Mouse (Mus musculus) lung, postnatal 0 days (tissue): ENCODE results near the gene Defb47. TPM values are rescaled to one million over a fixed set of nuclear protein-coding genes. Genes with fewer than 3 reads are reported as not detected.

Source experiments
- ATAC-seq: fragments of 200-750 bp; cut with Nextera tagmentation; 2 replicates; pipeline ENCODE4 v1.8.0; 2017; ENCODE audit warnings: moderate library complexity
- DNase-seq: peaks from one replicate; pipeline ENCODE4 v3.0.0-alpha.2; 2016; ENCODE audit warnings: low spot score
- H3K27ac ChIP-seq: fragments of 300-500 bp; sonication (generic); 2 replicates; pipeline ENCODE4 v1.5.1; 2014; ENCODE audit warnings: antibody characterized with exemption, mild to moderate bottlenecking, low read length, mixed read lengths
- H3K27me3 ChIP-seq: fragments of 300-500 bp; sonication (generic); replicated peaks from 2 replicates; pipeline ENCODE4 v1.6.1; 2014; ENCODE audit warnings: low read length, mixed read lengths; ENCODE audit not compliant: insufficient read depth
- H3K36me3 ChIP-seq: fragments of 300-500 bp; sonication (generic); 2 replicates; pipeline ENCODE4 v1.6.1; 2014; ENCODE audit warnings: low read length, mixed read lengths; ENCODE audit not compliant: insufficient read depth
- H3K4me1 ChIP-seq: fragments of 300-500 bp; sonication (generic); 2 replicates; pipeline ENCODE4 v1.6.1; 2014; ENCODE audit warnings: antibody characterized with exemption, low read depth, low read length, mixed read lengths; ENCODE audit not compliant: insufficient read depth
- H3K4me2 ChIP-seq: fragments of 300-500 bp; sonication (generic); replicated peaks from 2 replicates; pipeline ENCODE4 v1.6.1; 2014; ENCODE audit warnings: low read depth, mild to moderate bottlenecking, low read length, moderate library complexity, mixed read lengths
- H3K4me3 ChIP-seq: fragments of 300-500 bp; sonication (generic); 2 replicates; pipeline ENCODE4 v1.5.1; 2014; ENCODE audit warnings: low read depth, low read length
- H3K9ac ChIP-seq: fragments of 300-500 bp; sonication (generic); replicated peaks from 2 replicates; pipeline ENCODE4 v1.6.1; 2014; ENCODE audit warnings: low read depth, mild to moderate bottlenecking
- H3K9me3 ChIP-seq: fragments of 300-500 bp; sonication (generic); 2 replicates; pipeline ENCODE4 v1.6.1; 2016; ENCODE audit warnings: low read length, mixed read lengths
- CTCF ChIP-seq: IDR thresholded peaks from 2 replicates; pipeline ENCODE4 v1.5.1; 2016; ENCODE audit warnings: antibody characterized with exemption, mild to moderate bottlenecking
- EP300 ChIP-seq: IDR thresholded peaks from 2 replicates; pipeline ENCODE4 v1.6.1; 2016; ENCODE audit warnings: antibody characterized with exemption, mild to moderate bottlenecking, control low read depth
- WGBS: fragments of 180-500 bp; shearing (Covaris S2); extraction: QIAGEN DNeasy Blood & Tissue Kit; methylation state at CpG from one replicate; pipeline ENCODE4 v1.1.7; 2014; 5-methylcytosine and 5-hydroxymethylcytosine counted together
- polyA plus RNA-seq: library from polyadenylated mRNA; unstranded; fragments of >200 nt; fragmentation: Nextera tagmentation; extraction: Ambion mirVana; gene quantifications from 2 replicates; pipeline ENCODE4 v1.2.1, GENCODE M21; 2015

Defb47 gene
- polyA plus RNA-seq, 1 experiment from 2014 or later: not detected

GRCm38 (mm10) chr14:62979815-62980214, 18.1 kb upstream of the Defb47 start:
- Histone ChIP-seq H3K4me2 (no peak overlapping the region), H3K27ac (no peak overlapping the region), H3K9ac (no peak overlapping the region), H3K36me3 (no peaks in the 10 kb centered on the region), H3K27me3 (no peaks in the 10 kb centered on the region), H3K4me3 (no peak overlapping the region), H3K9me3 (no peaks in the 10 kb centered on the region), H3K4me1 (no peaks in the 10 kb centered on the region)
- ATAC-seq: no peak
- DNase-seq: no peak
- WGBS: 46% methylated on average over 1 of the region's 1 CpGs
- TF ChIP-seq EP300 (no peak), CTCF (no peak)

GRCm38 (mm10) chr14:62984410-62984809, 13.5 kb upstream of the Defb47 start, which contains the start of gene Defb48:
Gene Defb48 (minus strand): TSS chr14:62984510.
- Histone ChIP-seq H3K4me1 (no peaks in the 10 kb centered on the region), H3K36me3 (no peaks in the 10 kb centered on the region), H3K4me3 (no peak within 1 kb of the TSS), H3K27me3 (no peaks in the 10 kb centered on the region), H3K9ac (no peak within 1 kb of the TSS), H3K9me3 (no peaks in the 10 kb centered on the region), H3K27ac (no peak within 1 kb of the TSS), H3K4me2 (no peak within 1 kb of the TSS)
- TF ChIP-seq EP300: no peak
- TF ChIP-seq CTCF: no peak
- ATAC-seq (no peak), DNase-seq (no peak)
- WGBS: 58% methylated on average over 1 of the region's 1 CpGs

- no peak overlapping the region for H3K4me2 ChIP-seq
- TF ChIP-seq CTCF (no peak), EP300 (no peak)
- no peak overlapping the region for H3K27ac ChIP-seq
- no peaks in the 10 kb centered on the region for H3K9me3 ChIP-seq
- ATAC-seq (0 out of 2 replicates have a peak, but pooled peaks have one; percentile 26), DNase-seq (peak; percentile 25)
- H3K27me3 ChIP-seq: no peaks in the 10 kb centered on the region
- no peak overlapping the region for H3K9ac ChIP-seq
- WGBS: 38% methylated on average over 3 of the region's 3 CpGs
- no peaks in the 10 kb centered on the region for H3K36me3 ChIP-seq
- no peaks in the 10 kb centered on the region for H3K4me1 ChIP-seq
- H3K4me3 ChIP-seq: no peak overlapping the region
Observed at GRCm38 (mm10) chr14:62991271-62991670, 6.6 kb upstream of the Defb47 start.

- ATAC-seq (no peak), DNase-seq (no peak)
- Histone ChIP-seq H3K9me3 (no peaks in the 10 kb centered on the region), H3K4me1 (no peaks in the 10 kb centered on the region), H3K4me2 (no peak overlapping the region), H3K9ac (no peak overlapping the region), H3K27ac (no peak overlapping the region), H3K36me3 (no peaks in the 10 kb centered on the region), H3K4me3 (no peak overlapping the region), H3K27me3 (no peaks in the 10 kb centered on the region)
- no peak for TF ChIP-seq EP300
- TF ChIP-seq CTCF: no peak
- WGBS: 69% methylated on average over 7 of the region's 7 CpGs
Observed at GRCm38 (mm10) chr14:62991849-62992510, 5.9 kb upstream of the Defb47 start.

- no peak overlapping the region for H3K4me2 ChIP-seq
- no peaks in the 10 kb centered on the region for H3K4me1 ChIP-seq
- H3K9me3 ChIP-seq: no peaks in the 10 kb centered on the region
- no peaks in the 10 kb centered on the region for H3K27me3 ChIP-seq
- no peak for ATAC-seq
- no peaks in the 10 kb centered on the region for H3K36me3 ChIP-seq
- no peak for DNase-seq
- H3K27ac ChIP-seq: no peak overlapping the region
- WGBS: 81% methylated on average over 4 of the region's 4 CpGs
- no peak overlapping the region for H3K9ac ChIP-seq
- no peak overlapping the region for H3K4me3 ChIP-seq
- TF ChIP-seq CTCF: no peak
- TF ChIP-seq EP300: no peak
Observed at GRCm38 (mm10) chr14:62998977-62999376, 1.1 kb downstream of the Defb47 start.

GRCm38 (mm10) chr14:63002588-63002987, 4.7 kb downstream of the Defb47 start:
- H3K9ac ChIP-seq: no peak overlapping the region
- H3K36me3 ChIP-seq: no peaks in the 10 kb centered on the region
- no peak overlapping the region for H3K4me3 ChIP-seq
- DNase-seq: no peak
- no peak for TF ChIP-seq CTCF
- H3K9me3 ChIP-seq: no peaks in the 10 kb centered on the region
- H3K27me3 ChIP-seq: no peaks in the 10 kb centered on the region
- no peak overlapping the region for H3K27ac ChIP-seq
- H3K4me2 ChIP-seq: no peak overlapping the region
- WGBS: 10% methylated on average over 2 of the region's 2 CpGs
- ATAC-seq: no peak
- no peaks in the 10 kb centered on the region for H3K4me1 ChIP-seq

- ATAC-seq: no peak
- TF ChIP-seq EP300: no peak
- no peak for TF ChIP-seq CTCF
Observed at GRCm38 (mm10) chr14:63011471-63011870, 13.6 kb downstream of the Defb47 start, which contains the start of gene Defb43. Gene Defb43 (plus strand): TSS chr14:63011771.

More at GRCm38 (mm10) chr14:63011471-63011870, 13.6 kb downstream of the Defb47 start, which contains the start of gene Defb43:
- no peak within 1 kb of the TSS for H3K4me3 ChIP-seq
- no peaks in the 10 kb centered on the region for H3K27me3 ChIP-seq
- no peak within 1 kb of the TSS for H3K27ac ChIP-seq
- 92% methylated on average over 5 of the region's 5 CpGs for WGBS
- DNase-seq: no peak
- no peaks in the 10 kb centered on the region for H3K4me1 ChIP-seq
- no peaks in the 10 kb centered on the region for H3K9me3 ChIP-seq
- H3K9ac ChIP-seq: no peak within 1 kb of the TSS
- no peak within 1 kb of the TSS for H3K4me2 ChIP-seq
- no peaks in the 10 kb centered on the region for H3K36me3 ChIP-seq
